Mouse (Mus musculus) thymus, adult 2 months (tissue): ENCODE measurements around the gene Per2.
A peak's percentile ranks its signal among the peaks of the same experiment; 100 is the strongest.

Experiments
- CTCF ChIP-seq: fragments of 200-500 bp; IDR thresholded peaks from 2 replicates; pipeline ENCODE4 v1.5.1; 2012; ENCODE audit warnings: mild to moderate bottlenecking, control low read depth, low read length, moderate library complexity, borderline replicate concordance; ENCODE audit not compliant: control insufficient read depth, poor library complexity, insufficient read depth; ENCODE audit errors: extremely low read depth
- POLR2A ChIP-seq: fragments of 200-500 bp; IDR thresholded peaks from 2 replicates; pipeline ENCODE4 v1.6.1; 2012; ENCODE audit warnings: mild to moderate bottlenecking, low read length, control low read depth, moderate library complexity; ENCODE audit not compliant: control insufficient read depth, poor library complexity, insufficient read depth; ENCODE audit errors: extremely low read depth

- TF ChIP-seq CTCF: peak; percentile 90
- no peak for TF ChIP-seq POLR2A
Observed at GRCm38 (mm10) chr1:91366215-91367108, 92.7 kb downstream of the Per2 start, which contains the start of gene Erfe.
